Mouse (Mus musculus): ENCODE data around the gene Jmjd1c.

GRCm38 (mm10) chr10:67174049-67174448 lies 78.1 kb downstream of the Jmjd1c start:
- TF ChIP-seq CTCF (IDR thresholded peaks at IDR 0.05; ENCODE audit: extremely low read depth, insufficient read depth, low read length), result no peak
- no peak for TF ChIP-seq POLR2A (IDR thresholded peaks at IDR 0.05; ENCODE audit: extremely low read depth, insufficient read depth, low read length)
